Mouse (Mus musculus) gastrocnemius, postnatal 14 days (tissue): ENCODE data around the gene Bard1. TPM values are rescaled to one million over a fixed set of nuclear protein-coding genes. Genes with fewer than 3 reads are reported as not detected.
A peak's percentile ranks its signal among the peaks of the same experiment; 100 is the strongest.

Source experiments
- DNase-seq: peaks from one replicate; pipeline ENCODE4 v3.0.0; 2021; ENCODE audit warnings: mixed read lengths
- intact Hi-C: fragments of 180-260 bp; cut with DNase I; formaldehyde crosslinking; loops from one replicate; pipeline ENCODE4 v1.15.1; 2025; ENCODE audit warnings: low total_unique reads
- long read RNA-seq, 2 experiments: library from polyadenylated mRNA; stranded (forward); transcript quantifications; one replicate each; pipeline ENCODE4 v2.0.0; 2021
- total RNA-seq, 2 experiments: library from RNA; stranded (reverse); gene quantifications; 2 replicates each; pipeline ENCODE4 v1.2.3; 2021

Gene Bard1
- total RNA-seq: 1 to 10 TPM in 1 of 2 experiments, under 1 TPM in 1; 0.97 to 1.1 TPM
- long read RNA-seq, experiment 1: 0 reads
- long read RNA-seq, experiment 2: 0 reads

DNA sequence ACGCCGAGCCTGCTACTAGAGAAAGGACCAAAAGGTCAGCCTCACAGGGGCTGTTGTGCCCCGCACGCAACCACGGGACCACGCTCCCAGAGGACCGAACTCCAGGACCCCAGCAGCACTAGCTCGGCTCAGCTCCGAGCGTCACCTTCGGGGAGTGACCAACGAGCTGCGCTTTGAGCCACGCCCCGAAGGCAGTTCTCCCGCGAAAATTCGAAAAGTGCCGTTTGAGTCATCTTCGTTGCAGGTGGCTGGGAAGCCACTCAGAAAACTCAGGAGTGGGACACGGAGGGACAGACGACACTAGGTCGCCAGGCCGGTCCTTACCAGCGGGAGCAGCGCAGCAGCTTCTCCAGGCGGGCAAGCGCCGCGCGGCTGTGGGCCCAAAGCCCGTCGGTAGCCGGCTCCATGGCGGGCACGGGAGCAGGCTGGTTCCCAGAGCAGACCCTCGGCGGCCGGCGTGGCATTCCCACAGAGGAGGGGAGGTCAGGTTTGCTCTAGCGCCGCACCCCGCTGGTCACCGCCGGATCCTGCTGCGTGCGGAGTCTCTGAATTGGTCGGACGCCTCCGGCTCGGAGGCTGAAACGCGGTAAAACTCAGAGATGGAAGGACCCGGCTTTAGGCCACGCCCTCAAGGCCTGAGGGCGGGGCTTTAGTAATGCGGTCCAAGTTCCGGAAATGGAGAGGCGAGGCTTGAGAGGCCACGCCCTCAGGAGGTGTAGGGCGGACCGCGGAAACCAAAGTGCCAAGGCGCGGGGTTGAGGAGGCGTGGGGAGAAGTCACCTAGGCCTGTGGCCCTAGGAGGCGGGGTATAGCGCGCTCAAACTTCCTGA, at the start of gene Bard1:
TSS of gene Bard1 (minus strand) at position 803 of the 830 bp plus-strand sequence.
- peak; percentile 91 for DNase-seq
- intact Hi-C loops: no loop called here

DNA sequence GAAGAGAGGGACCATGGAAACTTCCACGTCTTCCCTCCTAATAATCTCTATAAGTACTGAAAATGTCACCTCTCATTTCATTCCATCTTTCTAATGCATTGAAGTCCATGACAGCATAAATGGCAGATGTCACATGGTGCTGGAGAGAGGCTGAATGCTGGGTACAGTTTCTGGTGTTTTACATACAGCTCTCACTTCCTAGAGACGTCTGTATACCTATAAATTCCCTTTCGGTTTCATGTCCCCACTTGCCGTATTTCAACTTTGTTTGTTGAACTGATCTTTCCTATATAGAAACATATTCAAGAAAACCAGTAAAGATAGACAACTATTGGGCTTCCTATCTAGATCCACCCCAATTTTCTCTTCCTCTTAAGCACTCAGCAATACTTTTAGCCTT, 24.2 kb upstream of the Bard1 start:
- DNase-seq: no peak
- intact Hi-C loops: no loop called here

DNA sequence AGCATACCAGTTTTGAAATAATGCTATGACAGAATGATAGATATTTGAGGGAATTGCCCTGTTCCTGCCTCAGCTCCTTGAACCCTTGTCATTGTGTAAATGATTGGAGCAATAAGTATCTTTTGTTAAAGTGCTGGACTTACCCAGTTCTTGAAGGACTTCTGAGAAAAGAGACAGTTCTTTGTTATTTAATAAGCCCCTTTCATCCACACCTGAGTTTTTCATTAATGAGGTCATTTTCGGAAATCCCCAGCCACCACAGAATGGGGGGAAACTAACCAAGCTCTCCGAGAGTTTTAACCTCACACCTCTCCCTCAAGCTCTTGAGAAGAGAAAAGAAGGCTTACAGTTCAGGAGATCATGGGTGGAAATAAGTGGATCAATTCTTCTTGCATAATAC, 15.6 kb upstream of the Bard1 start:
- no peak for DNase-seq
- intact Hi-C loops: no loop called here

DNA sequence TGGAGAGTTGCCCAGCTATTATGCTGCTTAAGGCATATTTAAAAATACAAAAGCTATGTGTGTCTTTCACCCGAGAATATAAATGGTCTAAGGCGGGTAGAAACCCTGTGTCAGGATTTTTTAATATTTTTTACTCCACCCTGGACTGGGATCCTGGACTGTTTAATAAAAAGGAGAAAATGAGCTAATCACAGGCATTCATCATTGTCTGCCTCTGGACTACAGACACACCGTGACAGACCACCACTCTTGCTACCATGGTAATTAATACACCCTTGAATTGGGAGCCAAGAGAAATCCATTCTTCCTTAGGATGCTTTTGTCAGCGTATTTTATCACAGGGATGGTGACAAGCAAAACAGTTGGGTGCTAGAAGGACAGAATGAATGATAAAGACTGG, 14.3 kb upstream of the Bard1 start:
- no peak for DNase-seq
- intact Hi-C loops: no loop called here

DNA sequence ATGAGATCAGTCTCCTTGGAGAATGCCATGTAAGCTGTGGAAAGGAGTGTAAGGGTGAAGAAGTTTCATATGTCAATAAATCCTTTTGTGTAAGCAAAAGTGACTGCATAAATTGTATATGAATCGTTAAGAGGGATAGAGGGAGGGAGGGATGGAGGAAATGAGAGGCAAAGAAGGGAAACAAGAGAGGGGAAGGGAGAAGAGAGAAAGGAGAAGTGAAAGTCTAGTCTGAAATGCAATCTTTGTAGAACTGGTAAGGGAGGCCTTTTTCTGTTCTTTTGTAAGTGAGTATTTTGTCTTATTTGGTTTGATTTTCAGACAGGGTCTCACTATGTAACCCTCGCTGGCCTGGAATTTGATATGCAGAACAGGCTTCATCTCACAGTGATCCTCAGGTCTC, 12.8 kb upstream of the Bard1 start:
- DNase-seq: no peak
- intact Hi-C loops: no loop called here

DNA sequence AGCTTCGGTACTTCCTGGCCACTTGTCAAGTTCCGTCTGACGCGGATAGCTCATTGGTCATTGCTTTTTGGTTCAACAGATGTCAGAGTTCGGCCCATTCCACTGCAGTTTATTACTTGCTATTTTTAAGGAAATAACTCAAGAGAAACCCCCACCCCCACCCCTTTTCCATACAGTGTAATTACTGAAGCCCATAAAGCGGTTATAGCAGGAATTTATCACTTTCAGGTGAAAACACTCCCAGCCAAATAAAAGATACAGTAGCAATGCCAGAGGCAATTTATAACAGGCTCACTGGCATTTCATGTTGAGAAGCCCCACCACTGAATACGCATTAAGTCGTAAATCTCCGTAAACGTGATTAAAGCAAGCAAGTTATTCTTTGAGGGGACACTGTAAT, 6.9 kb upstream of the Bard1 start:
- no peak for DNase-seq
- intact Hi-C loops: no loop called here

DNA sequence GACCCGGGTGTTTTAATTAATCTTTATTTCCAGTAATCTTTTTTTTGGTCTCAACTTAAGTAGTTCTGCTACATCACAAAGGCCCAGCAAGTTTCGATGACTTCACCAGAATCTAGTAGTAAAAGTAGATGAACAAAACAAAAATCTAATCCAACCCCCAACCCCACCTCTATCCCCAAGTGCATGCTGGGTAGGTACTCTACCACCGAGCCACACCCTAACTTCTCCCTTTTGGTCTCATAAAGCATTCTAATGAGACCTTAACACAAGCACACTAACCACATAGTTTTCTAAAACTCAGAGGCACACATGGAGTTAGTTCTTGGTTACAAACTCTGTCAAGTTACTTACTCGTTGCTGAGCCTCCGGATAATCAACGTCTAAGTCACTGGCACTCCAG, 3.2 kb upstream of the Bard1 start:
- intact Hi-C loops: no loop called here
- no peak for DNase-seq

DNA sequence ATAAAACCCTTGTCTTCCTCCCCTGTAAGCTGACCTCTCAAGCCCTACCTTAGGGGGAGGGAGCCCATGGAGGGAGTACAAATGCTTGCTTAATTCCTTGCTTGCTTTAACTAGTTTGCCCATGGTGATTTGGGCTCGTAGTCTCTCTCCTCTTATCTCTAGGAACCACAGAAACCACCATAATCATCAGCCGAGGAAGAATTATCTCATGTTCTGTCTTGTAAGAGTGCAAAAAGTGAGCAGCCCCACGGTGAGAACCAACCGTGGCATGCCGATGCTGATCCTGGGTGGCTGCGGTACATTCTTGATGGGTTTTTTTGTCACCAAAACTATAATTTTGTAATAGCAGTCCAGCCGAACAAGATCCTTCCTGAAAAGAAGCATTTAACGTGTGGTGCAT, 2.8 kb upstream of the Bard1 start:
- no peak for DNase-seq
- intact Hi-C loops: no loop called here

DNA sequence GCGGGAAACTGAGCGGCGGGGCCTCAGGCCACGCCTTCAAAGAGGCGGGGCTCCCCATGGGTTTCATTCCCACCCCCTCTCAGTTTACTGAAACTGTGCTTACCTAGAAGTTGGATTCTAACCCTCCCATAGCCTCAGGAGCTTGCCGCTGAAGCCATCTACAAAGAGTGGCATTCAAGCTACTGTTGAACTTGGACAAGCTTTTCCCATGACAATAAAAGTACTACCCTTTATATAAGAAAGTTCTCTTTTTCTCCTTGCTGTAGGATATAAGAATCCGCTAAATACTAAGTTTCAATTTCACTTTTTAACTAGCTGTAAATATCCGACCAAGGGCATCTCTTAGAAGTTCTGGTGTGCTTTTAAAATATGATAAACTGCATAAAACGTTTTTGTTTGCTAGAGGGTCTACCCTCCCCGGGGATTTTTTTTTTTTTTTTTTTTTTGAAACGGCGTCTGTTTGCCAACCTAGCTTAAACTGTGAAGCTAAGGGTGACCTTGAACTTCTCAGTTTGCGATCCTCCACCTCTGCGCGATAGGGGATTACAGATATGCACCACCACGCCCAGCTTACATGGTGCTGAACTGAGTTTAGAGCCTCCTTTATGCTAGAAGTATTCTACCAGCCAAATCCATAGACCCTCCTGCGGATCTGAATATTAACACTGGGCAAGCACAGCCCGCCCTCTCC, 373 bp upstream of the Bard1 start:
- intact Hi-C loops: no loop called here

DNA sequence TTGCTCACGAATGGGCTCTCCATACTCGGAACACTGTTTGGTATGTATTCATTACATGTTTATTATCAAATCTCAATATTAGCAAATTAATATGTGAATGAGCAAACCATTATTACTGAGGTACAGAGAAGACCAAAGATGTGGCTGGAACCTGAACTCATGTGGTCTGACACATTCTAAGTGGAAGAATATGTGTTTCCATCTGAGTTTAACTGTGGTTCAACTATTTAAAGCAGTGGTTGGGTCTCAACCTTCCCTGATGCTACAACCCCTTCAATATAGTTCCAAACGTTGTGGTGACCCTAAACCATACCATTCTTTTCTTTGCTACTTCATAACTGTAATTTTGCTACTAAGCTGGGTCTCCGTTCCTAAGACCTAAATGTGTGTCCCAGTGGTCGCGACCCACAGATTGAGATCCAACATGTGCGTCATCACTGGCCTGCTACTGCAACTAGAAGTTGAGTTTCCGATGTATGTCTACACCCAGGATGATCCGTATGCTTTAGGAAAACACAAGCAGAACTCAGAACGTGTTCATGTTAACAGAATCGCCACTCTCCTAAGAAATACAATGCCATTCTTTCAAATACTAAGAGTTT, 1.5 kb downstream of the Bard1 start:
- intact Hi-C loops: no loop called here
- DNase-seq: no peak

More for the DNA sequence above, 373 bp upstream of the Bard1 start:
- DNase-seq: no peak

DNA sequence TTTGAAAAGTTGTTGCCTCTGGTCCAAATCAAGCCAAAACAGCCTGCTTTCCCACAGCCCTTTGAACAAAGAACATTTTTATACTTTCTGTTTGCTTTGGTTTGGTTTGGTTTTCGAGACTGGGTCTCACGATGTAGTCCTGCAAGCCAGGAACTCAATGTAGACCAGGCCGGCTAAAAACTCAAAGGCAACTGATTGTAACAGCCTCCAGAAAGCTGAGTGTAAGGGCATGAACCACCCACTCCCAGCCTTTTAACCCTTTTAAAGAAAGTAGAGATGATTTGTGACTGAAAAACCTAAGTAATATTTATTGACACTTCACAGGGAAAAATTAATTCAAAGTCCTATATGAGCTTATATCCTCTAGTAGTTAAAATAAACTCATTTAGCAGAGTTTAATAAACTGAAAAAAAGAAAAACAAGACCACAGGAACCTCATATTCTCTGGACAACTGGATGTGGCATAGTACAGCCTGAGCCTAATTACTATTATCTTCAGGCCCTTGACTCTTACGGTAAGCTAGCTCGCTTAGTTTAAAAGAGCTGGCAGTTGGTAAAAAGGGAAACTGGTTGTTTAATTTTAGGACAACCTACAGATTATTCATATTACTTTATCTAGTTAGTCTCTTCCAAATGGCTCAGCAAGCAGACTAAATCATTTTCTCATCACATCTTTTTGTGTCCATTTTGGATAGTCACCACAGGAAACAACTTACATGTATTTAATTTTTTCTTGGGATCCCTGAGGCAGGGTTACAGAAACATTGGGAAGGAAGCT, 2.2 kb downstream of the Bard1 start:
- intact Hi-C loops: no loop called here
- no peak for DNase-seq

DNA sequence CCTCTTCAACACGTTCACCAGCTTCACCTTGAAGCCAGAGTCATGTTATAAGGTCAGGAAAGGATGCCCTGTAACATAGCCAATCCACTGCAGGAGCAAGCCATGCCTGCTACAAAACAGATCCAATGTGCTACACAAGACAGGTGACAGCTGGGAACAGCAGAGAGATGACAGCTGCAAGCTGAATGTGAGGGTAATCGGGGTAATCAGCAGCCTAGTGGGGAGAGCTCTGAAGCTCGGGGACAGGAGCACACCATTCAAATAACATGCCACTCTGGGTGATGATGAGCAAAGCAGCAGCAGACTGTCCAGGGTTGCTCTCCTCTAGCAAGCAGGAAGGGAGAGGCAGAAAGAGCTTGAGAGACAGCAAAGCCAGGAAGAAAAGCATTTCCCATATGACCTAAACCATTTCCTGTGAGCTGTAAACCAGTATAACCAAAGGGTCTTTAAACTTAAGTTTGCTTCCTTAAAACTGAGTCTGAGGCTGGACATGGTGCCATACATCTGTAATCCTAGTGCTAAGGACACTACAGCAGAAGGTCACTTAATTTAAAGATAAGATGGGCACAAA, 2.9 kb downstream of the Bard1 start:
- intact Hi-C loops: no loop called here
- DNase-seq: no peak

DNA sequence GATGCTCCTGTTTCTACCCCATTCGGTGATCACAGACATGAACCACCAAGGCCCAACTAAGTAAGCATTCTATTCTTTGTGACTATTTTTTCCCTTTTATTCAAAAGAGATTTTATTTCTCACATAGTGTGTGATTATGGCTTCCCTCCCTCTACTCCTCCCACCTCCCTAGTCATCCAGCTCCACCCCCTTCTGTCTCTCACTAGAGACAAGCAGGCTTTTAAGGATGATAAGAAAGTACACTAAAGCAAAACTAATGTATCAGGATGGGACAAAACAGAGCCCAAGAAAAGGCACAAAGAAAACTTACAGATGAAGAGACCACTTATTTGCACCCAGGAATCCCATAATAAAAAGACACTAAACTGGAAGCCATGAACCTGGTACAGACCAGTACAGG, 6.9 kb downstream of the Bard1 start:
- DNase-seq: no peak
- intact Hi-C loops: no loop called here

DNA sequence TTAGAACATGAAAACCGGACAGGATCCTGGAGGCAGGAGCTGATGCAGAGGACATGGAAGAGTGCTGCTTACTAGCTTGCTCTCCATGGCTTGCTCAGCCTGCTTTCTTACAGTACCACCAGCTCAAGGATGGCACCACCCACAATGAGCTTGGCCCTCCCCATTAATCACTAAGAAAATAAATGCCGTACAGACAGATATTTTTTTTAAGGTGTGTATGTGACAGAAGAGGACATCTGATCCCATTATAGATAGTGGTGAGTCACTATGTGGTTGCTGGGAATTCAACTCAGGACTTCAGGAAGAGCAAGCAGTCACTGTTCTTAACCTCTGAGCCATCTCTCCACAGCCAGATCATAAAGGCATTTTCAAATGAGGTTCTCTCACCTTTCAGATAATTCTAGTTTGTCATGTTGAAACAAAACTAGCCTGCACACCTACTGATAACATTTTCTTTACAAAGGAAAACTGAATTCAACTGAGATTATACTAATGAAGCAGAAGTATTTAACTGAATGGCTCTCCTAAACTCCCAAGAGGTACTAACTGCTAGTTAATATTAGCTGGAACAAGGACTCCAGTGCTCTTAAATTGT, 7.6 kb downstream of the Bard1 start:
- no peak for DNase-seq
- intact Hi-C loops: no loop called here

DNA sequence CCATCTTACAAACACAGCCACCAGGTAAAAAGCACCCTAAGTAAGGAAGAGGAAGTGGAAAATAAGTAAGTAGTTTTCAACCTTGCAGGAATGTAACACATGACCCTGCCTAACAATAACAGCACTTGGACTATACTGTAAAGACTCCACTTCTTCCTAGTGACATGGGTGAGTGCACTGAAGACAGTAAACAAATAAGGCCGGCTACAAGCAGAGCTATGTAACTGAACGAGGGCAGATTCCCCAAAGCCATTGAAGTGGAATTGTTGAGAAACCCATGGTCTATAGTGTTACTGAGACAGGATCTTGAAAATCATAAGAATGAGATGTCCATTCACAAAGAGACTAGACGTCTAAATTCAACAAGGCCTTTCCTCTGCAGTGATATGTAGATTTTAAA, 27.3 kb downstream of the Bard1 start:
- intact Hi-C loops: no loop called here
- no peak for DNase-seq

DNA sequence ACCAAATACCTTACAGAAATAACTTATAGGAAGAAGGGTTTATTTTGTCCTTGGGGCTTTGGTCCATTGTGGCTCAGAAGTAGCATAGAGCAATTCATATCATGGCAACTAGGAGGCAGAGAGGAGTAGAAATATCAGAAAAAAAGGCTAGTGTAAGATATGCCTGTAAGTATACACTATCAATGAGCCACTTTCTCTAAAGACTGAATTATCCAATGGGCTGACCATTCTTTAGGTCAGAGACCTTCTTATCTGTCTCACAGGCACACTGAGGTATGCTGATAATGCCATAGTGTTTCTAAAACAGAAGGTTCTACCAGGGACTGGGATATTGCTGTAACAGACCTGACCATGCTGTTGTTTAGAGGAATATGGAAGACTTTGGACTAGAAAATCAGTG, 32.2 kb downstream of the Bard1 start:
- intact Hi-C loops: no loop called here
- DNase-seq: no peak

DNA sequence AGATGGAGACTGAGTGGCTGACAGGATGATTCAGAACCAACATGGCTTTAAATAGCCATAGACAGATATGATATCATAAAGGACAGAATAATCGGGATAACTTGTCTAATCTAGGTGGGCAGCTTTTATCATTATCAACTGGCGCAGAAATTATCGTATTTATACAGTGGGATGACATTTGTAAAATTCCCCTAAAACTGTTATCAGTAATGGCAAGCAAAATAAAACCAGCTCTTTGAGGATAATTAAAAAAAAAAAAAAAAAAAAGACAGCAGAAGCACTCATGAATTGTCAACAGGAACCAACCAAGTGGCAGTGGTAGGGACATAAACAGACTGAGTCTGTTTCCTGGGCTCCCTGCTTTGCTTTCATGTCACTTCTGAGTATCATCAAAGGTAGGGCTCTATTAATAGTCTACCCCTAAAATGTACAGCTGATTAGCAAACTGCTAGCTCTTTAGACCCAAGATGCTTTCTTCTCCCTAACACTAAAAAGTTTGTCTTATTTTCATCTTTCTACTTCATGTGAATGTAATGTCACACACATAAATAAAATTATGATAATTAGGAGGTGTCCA, 34.1 kb downstream of the Bard1 start:
- intact Hi-C loops: no loop called here

DNA sequence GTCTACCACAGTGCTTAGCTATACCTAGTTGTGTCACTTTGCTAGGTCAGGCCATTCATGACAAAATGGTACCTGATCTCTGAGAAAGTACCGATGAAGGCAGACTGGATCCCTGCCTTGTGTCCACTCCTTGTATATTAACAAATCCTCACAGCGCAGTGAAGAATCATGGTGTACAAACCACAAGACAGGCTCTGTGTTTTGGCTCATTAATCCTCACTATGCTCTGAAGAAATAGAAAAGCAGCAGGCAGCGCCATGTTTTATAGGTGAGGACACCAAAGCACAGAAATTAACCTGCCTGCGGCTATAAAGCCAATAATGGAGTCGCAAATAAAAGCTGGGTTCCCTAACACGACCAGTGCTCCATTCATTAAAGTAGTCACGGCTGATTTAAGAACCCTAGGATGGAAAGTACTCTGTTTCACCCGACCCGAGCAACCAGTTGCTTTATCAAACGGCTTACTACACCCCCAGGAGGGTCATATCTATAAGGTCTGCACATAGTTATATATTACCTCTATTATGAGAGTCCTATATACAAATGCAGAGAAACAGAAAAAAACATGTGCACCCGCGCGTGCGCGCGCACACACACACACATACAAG, 39.0 kb downstream of the Bard1 start:
- intact Hi-C loops: no loop called here
- no peak for DNase-seq

More for the DNA sequence above, 34.1 kb downstream of the Bard1 start:
- no peak for DNase-seq

DNA sequence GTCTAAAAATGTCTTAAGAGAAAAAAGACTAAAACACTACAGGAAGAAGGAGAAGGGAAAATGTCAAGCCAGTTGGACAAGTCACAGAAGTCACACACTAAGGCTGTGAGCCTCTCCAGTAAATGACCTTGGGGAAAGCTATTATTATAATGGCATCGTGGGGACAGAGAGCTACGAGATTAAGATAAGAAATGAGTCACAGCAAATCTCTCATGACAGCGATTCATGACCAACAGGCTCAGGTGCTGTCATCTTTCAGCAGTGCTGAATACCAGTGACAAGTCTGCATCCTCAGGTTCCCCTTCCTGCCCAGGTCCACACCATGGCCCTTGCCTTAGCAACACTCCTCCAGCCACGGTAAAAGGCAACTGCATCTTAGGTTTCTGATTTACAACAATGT, 46.8 kb downstream of the Bard1 start:
- DNase-seq: no peak
- intact Hi-C loops: no loop called here
